12 mouse cellular contexts compared by ENCODE assay signal in the genomic region with DNA sequence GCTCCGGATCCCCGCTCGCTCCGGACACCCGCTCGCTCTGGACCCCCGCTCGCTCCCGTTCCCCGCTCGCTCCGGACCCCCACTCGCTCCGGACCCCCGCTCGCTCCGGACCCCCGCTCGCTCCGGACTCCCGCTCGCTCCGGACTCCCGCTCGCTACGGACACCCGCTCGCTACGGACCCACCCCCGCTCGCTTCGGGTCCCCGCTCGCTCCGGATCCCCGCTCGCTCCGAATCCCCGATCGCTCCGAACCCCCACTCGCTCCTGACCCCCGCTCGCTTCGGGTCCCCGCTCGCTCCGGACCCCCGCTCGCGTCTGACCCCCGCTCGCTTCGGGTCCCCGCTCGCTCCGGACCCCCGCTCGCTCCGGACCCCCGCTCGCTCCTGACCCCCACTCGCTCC. TPM values are rescaled to one million over a fixed set of nuclear protein-coding genes. Genes with fewer than 3 reads are reported as not detected.
DNase-seq lines count a peak whose midpoint lies in the region; ATAC-seq lines count a peak whose summit lies in the region.
"Not testable (repeated sequence)": the region's sequence is repeated elsewhere in the genome, so short reads cannot be mapped to it uniquely, and the experiment has no call there.
"Had no signal": no experiment of that assay in that cellular context is flagged by ENCODE, and none has a peak within 500 bp of the region (broad histone marks: within the 10 kb centered on the region; RNA-seq: fewer than 3 reads in every experiment).

No protein-coding gene starts in this region.

- DNase-seq in ES-E14 (ENCODE audit: low read depth, low spot score); midbrain, embryonic 10.5 days (ENCODE audit: low spot score): not testable (repeated sequence)
- DNase-seq in kidney, postnatal 10 days, result peak; percentile 42

- not testable (repeated sequence) for H3K27ac ChIP-seq in ES-E14 (ENCODE audit: insufficient read depth, low read depth, low read length, poor library complexity, severe bottlenecking); embryonic facial prominence, embryonic 15.5 days (replicated peaks); heart, embryonic 11.5 days (ENCODE audit: low read depth, low read length); hindbrain, embryonic 15.5 days (replicated peaks); liver, embryonic 12.5 days; midbrain, embryonic 10.5 days (replicated peaks); neural tube, embryonic 15.5 days (replicated peaks)

- H3K4me2 ChIP-seq in embryonic facial prominence, embryonic 15.5 days (replicated peaks), result peak overlapping the region; percentile 91
- peak overlapping the region; percentile 81 for H3K4me2 ChIP-seq in heart, embryonic 11.5 days
- peak overlapping the region; percentile 99 for H3K4me2 ChIP-seq in hindbrain, embryonic 15.5 days
- peak overlapping the region; percentile 68 for H3K4me2 ChIP-seq in liver, embryonic 12.5 days
- peak overlapping the region; percentile 98 for H3K4me2 ChIP-seq in neural tube, embryonic 15.5 days

- not testable (repeated sequence) for H3K36me3 ChIP-seq in ES-E14 (ENCODE audit: control insufficient read depth, insufficient read depth, low read length, poor library complexity, severe bottlenecking); embryonic facial prominence, embryonic 15.5 days; heart, embryonic 11.5 days (ENCODE audit: control insufficient read depth, insufficient read depth, low read length); hindbrain, embryonic 15.5 days; liver, embryonic 12.5 days; midbrain, embryonic 10.5 days; neural tube, embryonic 15.5 days

- ATAC-seq in embryonic facial prominence, embryonic 15.5 days (ENCODE audit: insufficient number of reproducible peaks, low FRiP score, low TSS enrichment, low read depth); heart, embryonic 11.5 days (replicated peaks; ENCODE audit: insufficient number of reproducible peaks, low FRiP score, low TSS enrichment); hindbrain, embryonic 15.5 days (ENCODE audit: low FRiP score, low read depth); liver, embryonic 12.5 days; neural tube, embryonic 15.5 days (ENCODE audit: low FRiP score): not testable (repeated sequence)

- H3K9ac ChIP-seq in ES-E14 (ENCODE audit: insufficient read depth, low read depth, low read length, poor library complexity, severe bottlenecking); liver, embryonic 12.5 days: not testable (repeated sequence)
- 0 out of 2 replicates have a peak overlapping the region, but pooled peaks have one; percentile 9 for H3K9ac ChIP-seq in embryonic facial prominence, embryonic 15.5 days
- peak overlapping the region; percentile 64 for H3K9ac ChIP-seq in heart, embryonic 11.5 days (ENCODE audit: low read depth, low read length)
- peak overlapping the region; percentile 33; the same call in 1 of the 2 replicates for H3K9ac ChIP-seq in hindbrain, embryonic 15.5 days
- H3K9ac ChIP-seq in neural tube, embryonic 15.5 days (replicated peaks), result peak overlapping the region; percentile 37; the same call in 1 of the 2 replicates

- not testable (repeated sequence) for H3K9me3 ChIP-seq in ES-E14 (ENCODE audit: control insufficient read depth, insufficient read depth, low read depth, low read length); embryonic facial prominence, embryonic 15.5 days (replicated peaks); heart, embryonic 11.5 days (replicated peaks; ENCODE audit: control insufficient read depth, low read length); hindbrain, embryonic 15.5 days; liver, embryonic 12.5 days (replicated peaks); midbrain, embryonic 10.5 days (replicated peaks); neural tube, embryonic 15.5 days (replicated peaks)

- WGBS in embryonic facial prominence, embryonic 15.5 days, result 2% methylated on average over 60 of the region's 63 CpGs
- 2% methylated on average over 62 of the region's 63 CpGs for WGBS in heart, embryonic 11.5 days (ENCODE audit: insufficient replicate concordance)
- WGBS in hindbrain, embryonic 15.5 days, result under 1% methylated on average over 51 of the region's 63 CpGs
- 2% methylated on average over 63 of the region's 63 CpGs for WGBS in liver, embryonic 12.5 days (ENCODE audit: insufficient replicate concordance)
- WGBS in midbrain, embryonic 10.5 days, result under 1% methylated on average over 58 of the region's 63 CpGs
- WGBS in neural tube, embryonic 15.5 days, result under 1% methylated on average over 62 of the region's 63 CpGs

- peak overlapping the region; percentile 12 to 57; a peak in 2 of 4 replicates for H3K4me3 ChIP-seq in ES-E14 (ENCODE audit: insufficient read depth in 1 of 2, low read depth in 1 of 2, low read length in 2 of 2, poor library complexity in 1 of 2, severe bottlenecking in 1 of 2)
- peak overlapping the region; percentile 47 for H3K4me3 ChIP-seq in embryonic facial prominence, embryonic 15.5 days (replicated peaks)
- H3K4me3 ChIP-seq in heart, embryonic 11.5 days (ENCODE audit: low read depth, low read length), result peak overlapping the region; percentile 53
- H3K4me3 ChIP-seq in hindbrain, embryonic 15.5 days, result peak overlapping the region; percentile 50
- peak overlapping the region; percentile 48 for H3K4me3 ChIP-seq in liver, embryonic 12.5 days
- H3K4me3 ChIP-seq in midbrain, embryonic 10.5 days, result peak overlapping the region; percentile 61
- peak overlapping the region; percentile 50 for H3K4me3 ChIP-seq in neural tube, embryonic 15.5 days (replicated peaks)

- not testable (repeated sequence) for H3K4me1 ChIP-seq in ES-E14 (ENCODE audit: control insufficient read depth in 2 of 2, insufficient read depth in 2 of 2, low read length in 2 of 2, poor library complexity in 1 of 2); heart, embryonic 11.5 days (ENCODE audit: control insufficient read depth, insufficient read depth, low read length); liver, embryonic 12.5 days
- peaks cover 20% of the 10 kb centered on the region for H3K4me1 ChIP-seq in embryonic facial prominence, embryonic 15.5 days
- peaks cover 16% of the 10 kb centered on the region for H3K4me1 ChIP-seq in hindbrain, embryonic 15.5 days (replicated peaks)
- H3K4me1 ChIP-seq in midbrain, embryonic 10.5 days, result peaks cover 21% of the 10 kb centered on the region
- H3K4me1 ChIP-seq in neural tube, embryonic 15.5 days, result peaks cover 23% of the 10 kb centered on the region

- in situ Hi-C loops in ES-E14 (cut with MboI; ENCODE audit: low sequenced_read_pairs in 2 of 2, unreplicated experiment in 2 of 2), result not testable (repeated sequence)

- H3K27me3 ChIP-seq in embryonic facial prominence, embryonic 15.5 days, result peaks cover 65% of the 10 kb centered on the region
- H3K27me3 ChIP-seq in heart, embryonic 11.5 days (ENCODE audit: control insufficient read depth, insufficient read depth, low read length), result peaks cover 21% of the 10 kb centered on the region
- peaks cover 46% of the 10 kb centered on the region for H3K27me3 ChIP-seq in hindbrain, embryonic 15.5 days
- peaks cover 95% of the 10 kb centered on the region for H3K27me3 ChIP-seq in liver, embryonic 12.5 days (replicated peaks)
- peaks cover 92% of the 10 kb centered on the region for H3K27me3 ChIP-seq in midbrain, embryonic 10.5 days (ENCODE audit: low read depth, poor library complexity, severe bottlenecking)
- peaks cover 62% of the 10 kb centered on the region for H3K27me3 ChIP-seq in neural tube, embryonic 15.5 days (replicated peaks)

RNA-seq across cellular contexts. Expression of a gene that starts 20.0 kb away (rescaled TPM):
- 9.4 and 12.1 TPM in 2 replicates for total RNA-seq in ES-E14 (2012; rRNA removed)
- polyA plus RNA-seq in embryonic facial prominence, embryonic 15.5 days (2015; fragmentation: Nextera tagmentation; extraction: Ambion mirVana), result 2.6 and 2.7 TPM in 2 replicates
- 0.68 and 1.4 TPM in 2 replicates for polyA plus RNA-seq in heart, embryonic 11.5 days (2014; fragmentation: Nextera tagmentation; extraction: Ambion mirVana)
- 1.5 and 1.9 TPM in 2 replicates for polyA plus RNA-seq in hindbrain, embryonic 15.5 days (2015; fragmentation: Nextera tagmentation; extraction: Ambion mirVana)
- 0.83 and 0.92 TPM in 2 replicates for polyA plus RNA-seq in liver, embryonic 12.5 days (2016; fragmentation: Nextera tagmentation; extraction: Ambion mirVana)
- polyA plus RNA-seq in midbrain, embryonic 10.5 days (2016; fragmentation: Nextera tagmentation; extraction: Ambion mirVana), result 0.11 and 0.22 TPM in 2 replicates
- polyA plus RNA-seq in neural tube, embryonic 15.5 days (2015; fragmentation: Nextera tagmentation; extraction: Ambion mirVana), result 1.9 and 2.1 TPM in 2 replicates

RNA-seq across cellular contexts. Expression of a gene that starts 20.8 kb away (rescaled TPM):
- 2.3 and 3.6 TPM in 2 replicates for total RNA-seq in ES-E14 (2012; rRNA removed)
- 18.9 and 28.4 TPM in 2 replicates for polyA plus RNA-seq in embryonic facial prominence, embryonic 15.5 days (2015; fragmentation: Nextera tagmentation; extraction: Ambion mirVana)
- polyA plus RNA-seq in heart, embryonic 11.5 days (2014; fragmentation: Nextera tagmentation; extraction: Ambion mirVana), result 174 and 220 TPM in 2 replicates
- polyA plus RNA-seq in hindbrain, embryonic 15.5 days (2015; fragmentation: Nextera tagmentation; extraction: Ambion mirVana), result 1.0 and 1.5 TPM in 2 replicates
- polyA plus RNA-seq in liver, embryonic 12.5 days (2016; fragmentation: Nextera tagmentation; extraction: Ambion mirVana), result 1.1 and 1.4 TPM in 2 replicates
- 0.26 and 0.30 TPM in 2 replicates for polyA plus RNA-seq in midbrain, embryonic 10.5 days (2016; fragmentation: Nextera tagmentation; extraction: Ambion mirVana)
- polyA plus RNA-seq in neural tube, embryonic 15.5 days (2015; fragmentation: Nextera tagmentation; extraction: Ambion mirVana), result 2.1 and 2.6 TPM in 2 replicates
- total RNA-seq: neutrophil, adult 5-6 weeks had no signal

RNA-seq across cellular contexts. Expression of a gene that starts 22.9 kb away (rescaled TPM):
- total RNA-seq in ES-E14 (2012; rRNA removed), result 61.5 and 97.9 TPM in 2 replicates
- 35.2 and 38.4 TPM in 2 replicates for polyA plus RNA-seq in embryonic facial prominence, embryonic 15.5 days (2015; fragmentation: Nextera tagmentation; extraction: Ambion mirVana)
- 16.7 and 22.9 TPM in 2 replicates for polyA plus RNA-seq in heart, embryonic 11.5 days (2014; fragmentation: Nextera tagmentation; extraction: Ambion mirVana)
- polyA plus RNA-seq in hindbrain, embryonic 15.5 days (2015; fragmentation: Nextera tagmentation; extraction: Ambion mirVana), result 33.1 and 34.4 TPM in 2 replicates
- polyA plus RNA-seq in liver, embryonic 12.5 days (2016; fragmentation: Nextera tagmentation; extraction: Ambion mirVana), result 30.6 and 30.7 TPM in 2 replicates
- polyA plus RNA-seq in midbrain, embryonic 10.5 days (2016; fragmentation: Nextera tagmentation; extraction: Ambion mirVana), result 40.3 and 40.4 TPM in 2 replicates
- 35.9 and 37.5 TPM in 2 replicates for polyA plus RNA-seq in neural tube, embryonic 15.5 days (2015; fragmentation: Nextera tagmentation; extraction: Ambion mirVana)

RNA-seq across cellular contexts. Expression of a gene that starts 39.2 kb away (rescaled TPM):
- 0.16 TPM in 1 of 2 replicates, not detected in the other for total RNA-seq in ES-E14 (2012; rRNA removed)
- polyA plus RNA-seq in embryonic facial prominence, embryonic 15.5 days (2015; fragmentation: Nextera tagmentation; extraction: Ambion mirVana), result 0.39 and 0.51 TPM in 2 replicates
- 0.10 TPM in 1 of 2 replicates, not detected in the other for polyA plus RNA-seq in heart, embryonic 11.5 days (2014; fragmentation: Nextera tagmentation; extraction: Ambion mirVana)
- polyA plus RNA-seq in hindbrain, embryonic 15.5 days (2015; fragmentation: Nextera tagmentation; extraction: Ambion mirVana), result 0.82 and 0.98 TPM in 2 replicates
- 0.08 and 0.19 TPM in 2 replicates for polyA plus RNA-seq in liver, embryonic 12.5 days (2016; fragmentation: Nextera tagmentation; extraction: Ambion mirVana)
- 0.28 and 0.34 TPM in 2 replicates for polyA plus RNA-seq in midbrain, embryonic 10.5 days (2016; fragmentation: Nextera tagmentation; extraction: Ambion mirVana)
- 0.67 and 0.93 TPM in 2 replicates for polyA plus RNA-seq in neural tube, embryonic 15.5 days (2015; fragmentation: Nextera tagmentation; extraction: Ambion mirVana)
- total RNA-seq: left cerebral cortex, postnatal 25 days; megakaryocyte progenitor cell, adult 5-6 weeks; neutrophil, adult 5-6 weeks had no signal
- polyA plus RNA-seq: inflammation-experienced regulatory T-cells, adult 6 months had no signal

RNA-seq across cellular contexts. Expression of a gene that starts 40.7 kb away (rescaled TPM):
- total RNA-seq in ES-E14 (2012; rRNA removed), result 8.2 and 9.1 TPM in 2 replicates
- 14.3 and 14.9 TPM in 2 replicates for polyA plus RNA-seq in embryonic facial prominence, embryonic 15.5 days (2015; fragmentation: Nextera tagmentation; extraction: Ambion mirVana)
- polyA plus RNA-seq in heart, embryonic 11.5 days (2014; fragmentation: Nextera tagmentation; extraction: Ambion mirVana), result 15.3 and 16.4 TPM in 2 replicates
- 10.7 and 12.3 TPM in 2 replicates for polyA plus RNA-seq in hindbrain, embryonic 15.5 days (2015; fragmentation: Nextera tagmentation; extraction: Ambion mirVana)
- polyA plus RNA-seq in liver, embryonic 12.5 days (2016; fragmentation: Nextera tagmentation; extraction: Ambion mirVana), result 8.6 and 10.0 TPM in 2 replicates
- polyA plus RNA-seq in midbrain, embryonic 10.5 days (2016; fragmentation: Nextera tagmentation; extraction: Ambion mirVana), result 16.3 and 17.2 TPM in 2 replicates
- 10.9 and 11.3 TPM in 2 replicates for polyA plus RNA-seq in neural tube, embryonic 15.5 days (2015; fragmentation: Nextera tagmentation; extraction: Ambion mirVana)
